Mouse (Mus musculus) brown adipose tissue, adult 24 weeks (tissue): Measurements from ENCODE around the gene Slc9a5. TPM values are rescaled to one million over a fixed set of nuclear protein-coding genes. Genes with fewer than 3 reads are reported as not detected.

Source experiments
- H3K27ac ChIP-seq: fragments of 200-500 bp; replicated peaks from 2 replicates; pipeline ENCODE4 v1.5.1; 2012; ENCODE audit warnings: low read depth, mild to moderate bottlenecking, low read length
- H3K4me1 ChIP-seq: fragments of 200-500 bp; 2 replicates; pipeline ENCODE4 v1.6.1; 2012; ENCODE audit warnings: low read length, mixed read lengths; ENCODE audit not compliant: control insufficient read depth, insufficient read depth, insufficient read length
- H3K4me3 ChIP-seq: fragments of 200-500 bp; 2 replicates; pipeline ENCODE4 v1.5.1; 2012; ENCODE audit warnings: low read depth, mild to moderate bottlenecking, low read length, moderate library complexity; ENCODE audit not compliant: insufficient read depth
- polyA plus RNA-seq: library from polyadenylated mRNA; stranded (reverse); fragments of >200 nt; gene quantifications from 2 replicates; pipeline ENCODE4 v1.2.4, GENCODE M21; 2012; ENCODE audit not compliant: missing spikeins, insufficient read depth, insufficient read length

Slc9a5 gene
- polyA plus RNA-seq, 1 experiment = 0.24 TPM

GRCm38 (mm10) chr8:105339886-105340635 is 8.6 kb upstream of the Slc9a5 start:
- Histone ChIP-seq H3K27ac (peak overlapping the region; percentile 82), H3K4me3 (no peak overlapping the region), H3K4me1 (peaks cover 32% of the 10 kb centered on the region)

- Histone ChIP-seq H3K27ac (0 out of 2 replicates have a peak overlapping the region, but pooled peaks have one; percentile 27), H3K4me3 (no peak overlapping the region), H3K4me1 (peaks cover 38% of the 10 kb centered on the region)
Measured at GRCm38 (mm10) chr8:105341399-105341798, 7.2 kb upstream of the Slc9a5 start.

- Histone ChIP-seq H3K4me3 (no peak overlapping the region), H3K4me1 (peaks cover 38% of the 10 kb centered on the region), H3K27ac (no peak overlapping the region)
Measured at GRCm38 (mm10) chr8:105342768-105343167, 5.9 kb upstream of the Slc9a5 start.

- peak overlapping the region; percentile 79 for H3K27ac ChIP-seq
- peaks cover 38% of the 10 kb centered on the region for H3K4me1 ChIP-seq
- H3K4me3 ChIP-seq = peak overlapping the region; percentile 25
Measured at GRCm38 (mm10) chr8:105343791-105344574, 4.7 kb upstream of the Slc9a5 start.

GRCm38 (mm10) chr8:105345061-105345975 is 3.3 kb upstream of the Slc9a5 start:
- H3K4me3 ChIP-seq = peak overlapping the region; percentile 81

GRCm38 (mm10) chr8:105346611-105347427 is 1.8 kb upstream of the Slc9a5 start:
- H3K4me3 ChIP-seq = peak overlapping the region; percentile 81
- peaks cover 16% of the 10 kb centered on the region for H3K4me1 ChIP-seq
- peak overlapping the region; percentile 76 for H3K27ac ChIP-seq

More at GRCm38 (mm10) chr8:105345061-105345975, 3.3 kb upstream of the Slc9a5 start:
- H3K27ac ChIP-seq = peak overlapping the region; percentile 79
- peaks cover 29% of the 10 kb centered on the region for H3K4me1 ChIP-seq

GRCm38 (mm10) chr8:105347428-105348221 is 1.0 kb upstream of the Slc9a5 start, which contains the start of gene Fhod1:
Fhod1 (minus strand) TSS chr8:105347953.
- Histone ChIP-seq H3K4me3 (peak within 1 kb of the TSS; percentile 81), H3K4me1 (peaks cover 16% of the 10 kb centered on the region)

GRCm38 (mm10) chr8:105349096-105349771 is 591 bp downstream of the Slc9a5 start:
- H3K4me3 ChIP-seq = peak overlapping the region; percentile 68
- H3K27ac ChIP-seq = no peak overlapping the region
- H3K4me1 ChIP-seq = peaks cover 14% of the 10 kb centered on the region

More at GRCm38 (mm10) chr8:105347428-105348221, 1.0 kb upstream of the Slc9a5 start, which contains the start of gene Fhod1:
- peak within 1 kb of the TSS; percentile 76 for H3K27ac ChIP-seq

- Histone ChIP-seq H3K27ac (no peak overlapping the region), H3K4me3 (no peak overlapping the region), H3K4me1 (peaks cover 10% of the 10 kb centered on the region)
Measured at GRCm38 (mm10) chr8:105350186-105350585, 1.5 kb downstream of the Slc9a5 start.

GRCm38 (mm10) chr8:105353583-105354135 is 5.0 kb downstream of the Slc9a5 start:
- Histone ChIP-seq H3K4me3 (no peak overlapping the region), H3K27ac (no peak overlapping the region), H3K4me1 (peaks cover 7% of the 10 kb centered on the region; the same call in 1 of the 2 replicates)

- H3K4me1 ChIP-seq = peaks cover 7% of the 10 kb centered on the region; the same call in 1 of the 2 replicates
- peak overlapping the region; percentile 78 for H3K27ac ChIP-seq
- H3K4me3 ChIP-seq = no peak overlapping the region
Measured at GRCm38 (mm10) chr8:105354549-105354948, 5.9 kb downstream of the Slc9a5 start.

GRCm38 (mm10) chr8:105355179-105356024 is 6.8 kb downstream of the Slc9a5 start:
- peak overlapping the region; percentile 78 for H3K27ac ChIP-seq
- H3K4me3 ChIP-seq = no peak overlapping the region

More at GRCm38 (mm10) chr8:105355179-105356024, 6.8 kb downstream of the Slc9a5 start:
- peaks cover 7% of the 10 kb centered on the region; the same call in 1 of the 2 replicates for H3K4me1 ChIP-seq
